Mouse (Mus musculus): ENCODE data around the gene Arhgap6.
"Not testable (repeated sequence)": the region's sequence is repeated elsewhere in the genome, so short reads cannot be mapped to it uniquely, and the experiment has no call there.

Gene Arhgap6

GRCm38 (mm10) chrX:169308559-169308958 lies 513.7 kb downstream of the Arhgap6 start:
- no peak for DNase-seq (ENCODE audit: low spot score in 2 of 2)

DNA sequence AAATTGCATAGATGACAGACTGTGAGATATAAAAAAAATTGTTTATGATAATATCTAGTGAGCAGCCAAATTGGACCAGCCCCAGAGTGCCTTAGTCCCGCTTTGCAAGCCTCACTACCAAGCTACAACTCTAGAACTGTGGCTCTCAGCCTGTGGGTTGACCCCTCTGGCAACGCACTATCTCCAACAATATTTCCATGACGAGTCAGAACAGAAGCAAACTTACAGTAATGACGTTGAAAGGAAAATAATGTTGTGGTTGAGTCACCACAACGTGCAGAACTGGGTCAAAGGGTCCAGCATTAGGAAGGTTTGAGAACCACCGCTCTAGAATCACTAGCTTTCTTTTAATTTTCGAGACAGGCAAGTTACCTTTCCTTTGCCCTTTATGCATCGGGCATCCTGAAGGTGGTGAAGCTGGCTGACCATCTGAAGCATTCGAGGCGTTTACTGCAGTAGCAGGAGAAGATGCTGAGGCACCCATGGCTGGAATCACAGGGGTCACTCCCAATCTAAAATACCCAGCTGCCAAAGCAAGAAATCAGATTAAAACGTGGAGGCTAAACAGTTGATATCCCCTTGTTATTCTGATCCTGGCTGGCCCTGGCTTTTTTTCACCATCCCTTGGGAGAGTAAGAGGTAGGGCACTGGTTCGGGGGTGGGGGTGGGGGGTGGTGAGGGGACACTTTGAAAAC lies 524.3 kb downstream of the Arhgap6 start:
- DNase-seq (ENCODE audit: low spot score in 2 of 2), result no peak

GRCm38 (mm10) chrX:169319945-169320667 lies 525.2 kb downstream of the Arhgap6 start, which contains the start of gene Hccs:
Gene Hccs (minus strand): TSS chrX:169320372.
- DNase-seq (ENCODE audit: low spot score in 2 of 2), result peak; percentile 90 to 93

DNA sequence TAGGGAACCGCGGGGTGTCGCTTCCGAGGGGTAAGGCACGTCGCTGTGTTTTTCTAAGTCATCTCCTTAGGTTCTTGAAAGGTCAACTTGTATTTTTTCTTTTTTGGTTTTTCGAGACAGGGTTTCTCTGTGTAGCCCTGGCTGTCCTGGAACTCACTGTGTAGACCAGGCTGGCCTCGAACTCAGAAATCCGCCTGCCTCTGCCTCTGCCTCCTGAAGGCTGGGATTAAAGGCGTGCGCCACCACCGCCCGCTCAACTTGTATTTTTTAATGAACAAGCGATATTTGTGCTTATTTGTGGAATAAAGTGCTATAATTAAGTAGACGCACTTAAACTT lies 525.7 kb downstream of the Arhgap6 start:
- not testable (repeated sequence) for DNase-seq (ENCODE audit: low spot score in 2 of 2)

GRCm38 (mm10) chrX:169325929-169326595 lies 531.2 kb downstream of the Arhgap6 start:
- DNase-seq (ENCODE audit: low spot score in 2 of 2), result no peak

DNA sequence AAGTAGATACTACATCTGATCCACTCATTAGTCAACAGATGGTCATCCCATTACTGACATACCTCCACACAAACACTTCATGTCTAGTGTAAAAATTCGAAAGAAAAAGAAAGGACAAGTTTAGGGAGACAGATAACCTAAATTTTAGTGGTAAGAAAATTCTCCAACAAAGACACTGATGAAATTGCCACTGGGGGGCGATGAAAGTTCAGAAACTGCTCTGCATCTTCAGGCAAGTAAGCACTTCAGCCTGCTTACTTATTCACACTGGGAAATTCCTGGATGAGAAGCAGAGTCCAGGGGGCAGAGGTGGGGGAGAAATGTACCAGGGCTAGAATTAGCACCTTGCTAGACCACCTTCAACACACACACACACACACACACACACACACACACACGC lies 537.4 kb downstream of the Arhgap6 start:
- peak in 1 of 2 experiments; percentile 5 for DNase-seq (ENCODE audit: low spot score in 2 of 2)

DNA sequence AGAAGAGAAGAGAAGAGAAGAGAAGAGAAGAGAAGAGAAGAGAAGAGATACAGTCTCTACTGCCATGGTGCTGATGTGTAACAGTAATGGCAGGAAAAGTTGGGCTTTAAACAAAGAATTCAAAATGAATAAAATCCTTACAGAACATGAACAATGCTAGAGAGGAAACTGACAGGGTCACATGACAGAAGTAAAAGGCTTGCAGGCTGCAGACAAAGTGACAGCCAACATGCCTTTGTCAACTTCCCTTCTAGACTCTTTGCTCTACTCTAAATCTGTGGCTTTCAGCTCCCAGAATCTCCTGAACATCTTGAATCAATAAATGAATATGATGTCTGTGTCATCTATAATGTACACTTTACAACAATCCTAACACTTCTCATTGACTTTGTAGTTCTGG lies 542.7 kb downstream of the Arhgap6 start:
- DNase-seq (ENCODE audit: low spot score in 2 of 2), result no peak

DNA sequence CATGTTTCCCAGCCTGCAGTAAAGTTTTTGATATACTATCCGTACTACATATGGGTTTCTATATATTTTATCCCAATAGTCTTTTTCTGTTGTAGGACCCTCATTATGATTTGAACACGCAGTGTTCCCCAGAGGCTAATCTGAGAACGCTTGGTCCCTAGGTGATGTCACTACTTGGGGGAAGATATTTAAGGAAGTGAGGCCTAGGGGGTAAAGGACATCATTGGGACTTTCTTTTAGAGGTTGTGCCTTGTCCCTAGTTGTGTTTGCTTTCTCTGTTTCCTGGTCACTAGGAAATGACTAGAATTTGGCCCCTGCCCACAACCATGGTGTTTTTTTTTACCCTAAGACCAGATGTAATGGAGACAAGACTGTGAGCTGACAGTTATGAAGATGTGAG lies 543.3 kb downstream of the Arhgap6 start:
- DNase-seq (ENCODE audit: low spot score in 2 of 2), result no peak

All from heart, adult 9 months (tissue).